Mouse (Mus musculus): ENCODE results near the gene Krtap13.
"Not testable (repeated sequence)": the region's sequence is repeated elsewhere in the genome, so short reads cannot be mapped to it uniquely, and the experiment has no call there.

The Krtap13 gene

DNA sequence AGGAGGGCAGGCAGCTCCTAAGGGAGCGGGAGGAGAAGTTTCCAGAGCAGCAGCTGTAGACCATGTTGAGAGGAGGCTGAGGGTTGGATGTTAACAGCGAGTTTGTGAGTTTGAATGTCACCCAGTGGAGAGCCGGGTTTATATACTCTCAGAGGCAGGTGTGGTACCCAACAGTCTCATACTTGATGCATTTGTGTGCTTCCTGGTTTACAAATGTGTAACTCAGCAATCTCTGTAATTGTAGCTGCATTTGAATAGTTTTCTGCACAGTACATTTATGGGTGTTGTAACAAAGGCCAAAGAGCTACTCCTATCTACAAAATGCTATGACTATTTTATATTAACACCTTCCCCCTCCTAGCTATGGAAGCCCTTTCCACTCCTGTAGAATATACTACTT, at the start of gene Krtap13:
TSS of gene Krtap13 (minus strand) at position 101 of the 400 bp plus-strand sequence.
- CTCF ChIA-PET, result not testable (repeated sequence)

DNA sequence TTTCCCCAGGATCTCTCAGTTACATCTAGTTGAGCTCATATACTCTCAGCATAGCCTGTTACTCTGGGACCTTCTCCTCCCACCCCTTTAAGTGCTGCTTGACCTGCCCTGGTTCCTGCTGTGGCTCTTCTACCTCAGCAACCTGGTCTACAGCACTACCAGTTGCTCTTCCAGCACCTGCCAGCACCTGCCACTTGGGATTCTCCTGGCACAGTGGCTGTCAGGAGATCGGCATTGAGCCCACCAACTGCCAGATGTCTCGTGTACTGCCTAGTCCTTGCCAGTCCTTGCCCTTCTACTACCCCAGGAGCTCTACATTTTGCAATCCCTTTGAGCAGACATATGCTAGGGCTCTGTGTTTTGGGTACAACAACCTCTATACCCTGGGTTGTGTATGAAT, 35.4 kb upstream of the Krtap13 start:
- CTCF ChIA-PET, result no interaction called here

DNA sequence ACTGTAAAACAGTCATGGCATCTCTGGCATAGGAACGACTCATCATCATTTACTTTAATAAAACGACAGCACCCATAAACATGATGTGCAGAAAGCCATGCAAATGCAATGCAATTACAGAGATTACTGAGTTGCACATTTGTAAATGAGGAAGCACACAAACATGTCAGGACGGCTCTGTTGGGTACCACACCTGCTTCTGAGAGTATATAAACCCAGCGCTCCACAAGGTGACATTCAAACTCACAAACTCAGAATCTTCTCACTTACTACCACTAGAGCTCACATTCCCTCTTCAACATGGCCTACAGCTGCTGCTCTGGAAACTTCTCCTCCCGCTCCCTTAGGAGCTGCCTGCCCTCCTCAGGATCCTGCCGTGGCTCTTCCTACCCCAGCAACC, 26.2 kb upstream of the Krtap13 start, which contains the start of gene Gm5965:
TSS of gene Gm5965 (plus strand) at position 301 of the 400 bp plus-strand sequence.
- CTCF ChIA-PET, result no interaction called here

DNA sequence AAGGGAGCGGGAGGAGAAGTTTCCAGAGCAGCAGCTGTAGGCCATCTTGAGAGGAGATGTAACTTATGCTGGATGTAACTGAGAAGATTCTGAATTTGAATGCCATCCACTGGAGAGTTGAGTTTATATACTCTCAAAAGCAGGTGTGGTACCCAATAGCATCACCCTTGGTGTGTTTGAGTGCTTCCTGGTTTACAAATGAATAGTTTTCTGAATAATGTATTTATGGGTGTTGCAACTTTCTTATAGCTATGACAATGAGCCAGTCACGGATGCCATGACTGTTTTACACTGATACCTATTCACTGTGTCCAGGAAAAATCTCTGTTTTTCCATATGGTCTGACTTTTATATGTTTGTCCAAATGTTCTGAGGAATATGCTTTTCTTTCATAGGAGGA, 22.7 kb upstream of the Krtap13 start, which contains the start of gene 2310057N15Rik:
TSS of gene 2310057N15Rik (minus strand) at position 101 of the 400 bp plus-strand sequence.
- CTCF ChIA-PET, result no interaction called here

DNA sequence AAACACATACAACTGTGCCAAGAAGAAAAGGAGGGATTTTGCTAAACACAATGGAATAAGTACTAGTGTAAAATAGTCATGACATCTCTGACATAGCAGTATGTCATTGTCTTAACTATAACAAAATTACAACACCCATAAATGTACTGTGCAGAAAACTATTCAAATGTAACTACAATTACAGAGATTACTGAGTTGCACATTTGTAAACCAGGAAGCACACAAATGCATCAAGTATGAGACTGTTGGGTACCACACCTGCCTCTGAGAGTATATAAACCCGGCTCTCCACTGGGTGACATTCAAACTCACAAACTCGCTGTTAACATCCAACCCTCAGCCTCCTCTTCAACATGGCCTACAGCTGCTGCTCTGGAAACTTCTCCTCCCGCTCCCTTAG, 7.1 kb upstream of the Krtap13 start, which contains the start of gene 2310034C09Rik:
TSS of gene 2310034C09Rik (plus strand) at position 301 of the 400 bp plus-strand sequence.
- CTCF ChIA-PET, result not testable (repeated sequence)

GRCm38 (mm10) chr16:88747943-88748342, 3.5 kb downstream of the Krtap13 start:
- CTCF ChIA-PET, result no interaction called here

GRCm38 (mm10) chr16:88744750-88745340, 6.6 kb downstream of the Krtap13 start:
- CTCF ChIA-PET, result interaction anchor here (0.7 kb wide), 1 partner anchor 1558 kb away, joined by 6 read pairs; no protein-coding TSS in a partner anchor

DNA sequence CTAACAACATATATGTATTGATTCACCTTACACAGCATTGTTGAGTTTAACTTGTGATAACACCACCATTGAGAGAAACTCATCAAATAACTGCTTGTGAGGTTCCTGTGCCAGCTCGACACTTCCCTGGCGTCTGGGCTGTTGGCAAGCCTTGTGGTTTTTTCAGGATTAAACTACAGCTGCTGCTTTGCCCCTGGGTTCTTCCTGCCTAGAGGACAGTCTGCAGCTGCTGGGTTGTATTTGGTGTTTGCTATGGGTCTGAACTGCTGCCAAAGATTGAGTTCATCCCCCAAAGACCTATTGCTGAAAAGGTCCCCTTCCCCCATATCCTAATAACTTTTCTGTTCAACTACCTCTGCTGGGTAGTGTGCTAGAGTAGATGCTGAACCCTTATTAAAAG, 16.0 kb downstream of the Krtap13 start:
- CTCF ChIA-PET, result no interaction called here

DNA sequence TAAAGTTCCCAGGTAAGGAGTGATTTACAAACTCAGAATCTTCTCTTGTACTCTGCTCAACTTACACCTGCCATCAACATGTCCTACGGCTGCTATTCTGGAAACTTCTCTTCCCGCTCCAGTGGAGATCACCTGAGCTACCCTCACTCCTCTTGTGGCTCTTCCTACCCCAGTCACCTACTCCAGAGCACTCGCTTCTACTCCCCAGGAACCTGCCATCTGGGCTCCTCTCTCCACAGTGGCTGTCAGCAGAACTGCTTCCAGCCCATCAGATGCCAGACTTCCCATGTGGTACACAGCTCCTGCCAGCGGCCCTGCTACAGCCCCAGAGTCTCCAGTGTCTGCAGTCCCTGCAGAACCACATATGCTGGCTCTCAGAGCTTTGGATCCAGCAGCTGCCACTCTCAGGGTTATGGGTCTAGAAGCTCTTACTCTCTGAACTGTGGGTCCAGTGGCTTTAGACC, 22.6 kb downstream of the Krtap13 start, which contains the start of gene Krtap13-1:
TSS of gene Krtap13-1 (plus strand) at position 51 of the 464 bp plus-strand sequence.
- CTCF ChIA-PET, result no interaction called here

GRCm38 (mm10) chr16:88720031-88720430, 31.4 kb downstream of the Krtap13 start:
- CTCF ChIA-PET, result no interaction called here

DNA sequence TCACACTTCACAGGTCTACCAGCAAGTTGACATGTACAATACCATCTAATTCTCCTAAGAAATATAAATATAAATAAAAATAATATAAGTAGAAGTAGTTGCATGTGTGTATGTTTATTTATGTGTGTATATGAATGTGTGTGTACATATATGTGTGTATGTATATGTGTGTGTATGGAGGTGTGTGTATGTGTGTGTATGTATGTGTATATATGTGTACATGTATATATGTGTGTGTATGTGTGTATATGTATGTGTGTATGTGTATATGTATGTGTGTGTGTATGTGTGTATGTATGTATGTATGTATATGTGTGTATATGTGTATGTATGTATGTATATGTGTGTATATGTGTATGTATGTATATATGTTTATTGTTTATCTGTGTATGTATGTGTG, 34.9 kb downstream of the Krtap13 start:
- CTCF ChIA-PET, result no interaction called here

DNA sequence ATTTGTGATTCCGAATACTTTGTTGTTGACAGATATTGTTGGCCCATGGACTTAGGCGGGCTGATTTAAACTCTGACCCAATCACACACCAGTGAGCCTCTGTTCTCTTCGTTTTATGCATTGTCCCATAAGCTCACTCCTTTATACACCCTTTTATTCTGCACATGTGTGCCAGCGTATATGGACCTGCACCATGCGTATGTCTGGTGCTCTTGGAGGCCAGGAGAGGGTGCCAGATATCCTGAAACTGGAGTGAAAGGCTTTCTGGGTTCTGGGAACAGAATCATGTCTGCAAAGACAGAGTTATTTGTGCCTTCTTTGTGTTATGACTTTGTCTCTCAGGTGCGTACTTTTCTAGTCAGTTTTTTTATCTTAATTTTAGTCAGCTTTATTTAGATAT, 40.2 kb downstream of the Krtap13 start:
- CTCF ChIA-PET, result no interaction called here

DNA sequence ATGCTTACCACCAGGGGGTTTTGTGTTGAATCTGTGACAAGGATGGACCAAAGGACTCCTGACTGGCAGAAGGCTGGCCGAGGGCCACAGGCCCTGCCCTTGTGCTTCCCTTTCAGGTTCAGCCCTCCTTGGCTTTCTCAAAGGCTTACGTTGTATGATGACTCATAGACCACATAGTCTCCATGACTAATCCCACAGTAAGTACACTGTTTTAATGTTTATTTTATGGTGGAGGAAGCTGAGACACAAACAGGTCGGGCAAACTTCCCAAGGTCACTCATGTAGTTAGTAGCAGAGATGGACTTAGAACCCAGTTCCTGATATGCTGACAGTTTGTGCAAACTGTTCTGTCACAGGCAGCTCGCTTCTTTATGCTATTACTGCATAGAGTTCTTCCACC, 40.7 kb downstream of the Krtap13 start:
- CTCF ChIA-PET, result no interaction called here

DNA sequence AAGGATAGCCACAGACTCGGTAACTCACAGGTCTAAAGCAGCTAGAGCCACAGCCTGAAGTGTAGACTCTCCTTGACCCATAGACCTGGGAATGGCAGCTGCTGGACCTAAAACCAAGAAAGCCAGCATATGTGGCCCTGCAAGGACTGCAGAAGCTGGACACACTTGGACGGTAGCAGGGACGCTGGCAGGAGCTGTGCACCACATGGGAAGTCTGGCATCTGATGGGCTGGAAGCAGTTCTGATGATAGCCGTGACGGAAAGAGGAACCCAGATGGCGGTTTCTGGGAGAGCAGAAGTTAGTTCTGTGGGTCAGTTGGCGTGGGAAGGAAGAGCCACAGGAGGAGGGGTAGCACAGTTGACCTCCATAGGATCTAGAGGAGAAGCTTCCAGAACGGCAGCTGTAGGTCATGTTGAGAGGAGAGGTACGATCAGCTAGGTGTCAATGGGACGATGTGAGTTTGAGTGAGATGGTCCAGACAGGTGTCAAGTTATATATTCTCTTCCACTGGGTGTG, 43.9 kb downstream of the Krtap13 start, which contains the start of gene 2310061N02Rik:
TSS of gene 2310061N02Rik (minus strand) at position 467 of the 517 bp plus-strand sequence.
- CTCF ChIA-PET, result no interaction called here

- CTCF ChIA-PET, result no interaction called here
Observed at GRCm38 (mm10) chr16:88701072-88701864, 50.2 kb downstream of the Krtap13 start.
